Mouse (Mus musculus): ENCODE measurements around the gene Zfp131. TPM values are rescaled to one million over a fixed set of nuclear protein-coding genes. Genes with fewer than 3 reads are reported as not detected.
"Not testable (repeated sequence)": the region's sequence is repeated elsewhere in the genome, so short reads cannot be mapped to it uniquely, and the experiment has no call there.

Gene Zfp131
- 27.5 and 31.0 TPM in 2 replicates for total RNA-seq (2012; rRNA removed)

DNA sequence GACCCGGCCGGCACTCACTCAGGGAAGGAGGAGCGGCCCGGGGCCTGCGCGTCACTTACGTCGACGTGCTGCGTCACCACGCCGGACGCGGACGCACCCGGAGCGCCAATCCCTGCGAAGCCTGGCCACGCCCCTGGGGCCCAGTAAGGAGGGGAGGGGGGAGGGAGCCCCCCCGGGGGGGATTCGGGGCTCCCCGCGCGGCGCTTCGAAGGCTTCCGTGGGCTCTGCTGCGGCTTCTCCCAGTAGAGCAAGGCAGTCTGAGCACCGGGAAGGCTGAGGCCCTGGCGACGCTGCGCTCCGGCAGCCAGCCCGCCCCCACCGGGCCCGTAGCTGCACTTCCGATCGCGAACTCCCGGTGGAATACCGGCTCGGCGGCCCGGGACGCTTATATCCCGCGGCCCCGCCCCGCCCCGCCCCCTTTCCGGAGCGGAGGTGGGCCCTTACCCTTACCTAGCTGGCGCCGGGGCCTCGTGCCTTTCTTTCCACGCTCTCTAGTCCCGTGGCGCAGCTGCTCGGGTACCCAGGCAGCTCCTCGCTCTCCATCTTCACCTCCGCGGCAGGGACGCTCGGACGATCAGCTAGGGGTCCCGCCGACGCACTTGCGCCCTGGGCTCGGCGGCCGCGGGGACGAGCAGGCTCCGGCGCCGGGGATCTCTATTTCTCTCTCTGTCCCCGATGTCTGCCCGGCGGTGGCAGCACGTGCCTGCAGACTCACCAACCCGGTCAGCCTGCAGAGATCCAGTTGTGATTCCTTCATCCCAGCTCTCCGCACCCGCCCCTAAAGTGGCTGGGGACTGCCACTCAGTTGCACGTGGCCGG lies at the start of gene Zfp131:
Gene Zfp131, minus strand, starts transcription at position 129 of the 819 bp plus-strand sequence.
- no peak for TF ChIP-seq MAFK (IDR thresholded peaks at IDR 0.05; ENCODE audit: insufficient read depth, low read depth, low read length)
- TF ChIP-seq HCFC1 (IDR thresholded peaks at IDR 0.05; ENCODE audit: borderline replicate concordance, insufficient read depth, low read length) = peak; percentile 46; the same call in 1 of the 2 replicates
- TF ChIP-seq ZNF384 (IDR thresholded peaks at IDR 0.05; ENCODE audit: low read depth, low read length) = no peak
- no peak for TF ChIP-seq ZC3H11A (IDR thresholded peaks at IDR 0.05; ENCODE audit: borderline replicate concordance, low read depth, low read length)
- no peak for TF ChIP-seq CHD2 (IDR thresholded peaks at IDR 0.05; ENCODE audit: low read depth, low read length)
- Histone ChIP-seq H3K9ac (ENCODE audit: insufficient read depth, low read depth, low read length, poor library complexity, severe bottlenecking) (peak within 1 kb of the TSS; percentile 99), H3K36me3 (ENCODE audit: control insufficient read depth, insufficient read depth, low read length, poor library complexity, severe bottlenecking) (peaks cover 11% of the 10 kb centered on the region), H3K4me3 (ENCODE audit: insufficient read depth in 1 of 2, low read depth in 1 of 2, low read length in 2 of 2, poor library complexity in 1 of 2, severe bottlenecking in 1 of 2) (peak within 1 kb of the TSS; percentile 98 to 99), H3K9me3 (ENCODE audit: control insufficient read depth, insufficient read depth, low read depth, low read length) (no peaks in the 10 kb centered on the region), H3K27ac (ENCODE audit: insufficient read depth, low read depth, low read length, poor library complexity, severe bottlenecking) (peak within 1 kb of the TSS; percentile 94), H3K4me1 (ENCODE audit: control insufficient read depth in 2 of 2, insufficient read depth in 2 of 2, low read length in 2 of 2, poor library complexity in 1 of 2) (peaks cover 0 to 2% of the 10 kb centered on the region in 2 experiments; a peak in 1 of 4 replicates)
- peak; percentile 81 for DNase-seq (ENCODE audit: low read depth, low spot score)
- in situ Hi-C loops (cut with MboI; ENCODE audit: low sequenced_read_pairs in 2 of 2, unreplicated experiment in 2 of 2) = no loop called here

DNA sequence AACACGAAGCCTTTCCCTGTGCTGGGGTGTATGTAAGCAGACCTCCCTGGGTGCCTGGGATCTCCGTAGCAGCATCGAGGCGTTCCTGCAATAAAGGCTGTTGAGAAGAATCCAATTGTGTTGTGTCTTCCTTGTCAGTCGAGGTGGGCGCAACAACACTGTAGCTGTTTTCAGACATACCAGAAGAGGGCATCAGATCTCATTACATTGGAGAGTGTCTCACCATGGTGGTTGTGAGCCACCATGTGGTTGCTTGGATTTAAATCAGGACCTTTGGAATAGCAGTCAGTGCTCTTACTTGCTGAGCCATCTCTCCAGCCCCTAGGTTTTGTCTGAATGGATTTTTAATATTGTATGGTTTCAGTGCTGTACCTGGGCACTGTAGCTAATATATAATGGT lies 49.3 kb upstream of the Zfp131 start:
- H3K9ac ChIP-seq (ENCODE audit: insufficient read depth, low read depth, low read length, poor library complexity, severe bottlenecking); H3K4me3 ChIP-seq (ENCODE audit: insufficient read depth in 1 of 2, low read depth in 1 of 2, low read length in 2 of 2, poor library complexity in 1 of 2, severe bottlenecking in 1 of 2); H3K36me3 ChIP-seq (ENCODE audit: control insufficient read depth, insufficient read depth, low read length, poor library complexity, severe bottlenecking); DNase-seq (ENCODE audit: low read depth, low spot score); H3K4me1 ChIP-seq (ENCODE audit: control insufficient read depth in 2 of 2, insufficient read depth in 2 of 2, low read length in 2 of 2, poor library complexity in 1 of 2); H3K27ac ChIP-seq (ENCODE audit: insufficient read depth, low read depth, low read length, poor library complexity, severe bottlenecking); H3K9me3 ChIP-seq (ENCODE audit: control insufficient read depth, insufficient read depth, low read depth, low read length): not testable (repeated sequence)
- in situ Hi-C loops (cut with MboI; ENCODE audit: low sequenced_read_pairs in 2 of 2, unreplicated experiment in 2 of 2) = loop anchor here in 1 of 2 experiments (10.0 kb wide), 1 partner anchor 385 kb away; no protein-coding TSS in a partner anchor

DNA sequence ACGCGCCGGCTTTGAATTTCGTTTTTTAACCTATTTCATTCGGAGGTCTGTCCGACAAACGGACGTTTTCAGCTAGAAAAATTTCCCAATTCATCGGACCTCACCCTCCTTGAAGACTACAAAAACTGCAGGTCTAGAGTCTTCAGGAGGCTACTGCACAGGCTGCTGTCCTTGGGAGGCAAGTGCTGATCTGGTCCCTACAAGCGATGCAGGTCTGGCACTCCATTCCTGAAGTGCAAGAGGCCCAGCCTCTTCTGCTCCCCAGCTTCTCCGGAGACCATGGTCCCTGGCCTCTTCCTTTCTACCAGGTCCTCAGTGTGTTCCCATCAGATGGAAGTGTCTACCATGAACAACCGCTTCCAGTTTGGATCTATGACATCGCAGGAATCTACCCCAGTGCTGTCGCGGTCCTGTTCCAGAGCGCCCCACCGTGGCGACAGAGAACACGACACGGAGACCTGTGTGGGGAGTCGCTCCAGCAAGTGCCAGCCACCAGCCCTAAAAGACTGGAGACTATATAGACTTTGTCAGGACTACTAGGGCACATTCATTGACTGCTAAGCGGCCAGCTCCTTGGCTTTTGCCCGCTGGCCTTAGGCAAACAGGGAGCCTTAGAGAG lies 47.1 kb upstream of the Zfp131 start:
- DNase-seq (ENCODE audit: low read depth, low spot score) = peak; percentile 26
- H3K9me3 ChIP-seq (ENCODE audit: control insufficient read depth, insufficient read depth, low read depth, low read length); H3K27ac ChIP-seq (ENCODE audit: insufficient read depth, low read depth, low read length, poor library complexity, severe bottlenecking); H3K4me1 ChIP-seq (ENCODE audit: control insufficient read depth in 2 of 2, insufficient read depth in 2 of 2, low read length in 2 of 2, poor library complexity in 1 of 2); H3K9ac ChIP-seq (ENCODE audit: insufficient read depth, low read depth, low read length, poor library complexity, severe bottlenecking); H3K36me3 ChIP-seq (ENCODE audit: control insufficient read depth, insufficient read depth, low read length, poor library complexity, severe bottlenecking); H3K4me3 ChIP-seq (ENCODE audit: insufficient read depth in 1 of 2, low read depth in 1 of 2, low read length in 2 of 2, poor library complexity in 1 of 2, severe bottlenecking in 1 of 2): not testable (repeated sequence)
- in situ Hi-C loops (cut with MboI; ENCODE audit: low sequenced_read_pairs in 2 of 2, unreplicated experiment in 2 of 2) = loop anchor here in 1 of 2 experiments (10.0 kb wide), 1 partner anchor 387 kb away; no protein-coding TSS in a partner anchor

DNA sequence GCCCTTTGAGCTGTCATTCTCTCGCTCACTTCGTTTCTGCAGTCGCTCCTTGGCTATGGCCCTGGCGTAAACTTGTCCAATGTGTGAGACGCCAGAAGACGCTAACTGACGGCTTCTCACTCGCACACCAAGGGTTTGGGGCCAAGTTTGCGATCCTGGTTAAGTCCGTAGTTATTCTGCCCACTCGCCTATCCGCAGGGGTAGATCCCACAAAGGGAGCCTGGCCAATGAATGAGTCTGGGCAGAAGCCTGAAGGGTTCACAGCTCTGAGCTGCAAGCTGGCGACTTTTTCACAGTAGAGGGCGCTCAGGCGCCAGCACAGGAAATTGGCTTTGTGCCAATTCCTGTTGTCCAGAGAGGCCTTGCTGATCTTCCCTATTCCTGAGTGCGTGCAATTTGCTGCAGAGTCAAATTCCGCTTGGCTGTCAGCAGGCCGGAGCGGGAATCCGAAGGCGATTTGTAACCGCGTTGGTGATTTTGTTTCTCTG lies 45.7 kb upstream of the Zfp131 start:
- not testable (repeated sequence) for H3K9ac ChIP-seq (ENCODE audit: insufficient read depth, low read depth, low read length, poor library complexity, severe bottlenecking); H3K4me1 ChIP-seq (ENCODE audit: control insufficient read depth in 2 of 2, insufficient read depth in 2 of 2, low read length in 2 of 2, poor library complexity in 1 of 2); H3K36me3 ChIP-seq (ENCODE audit: control insufficient read depth, insufficient read depth, low read length, poor library complexity, severe bottlenecking); H3K4me3 ChIP-seq (ENCODE audit: insufficient read depth in 1 of 2, low read depth in 1 of 2, low read length in 2 of 2, poor library complexity in 1 of 2, severe bottlenecking in 1 of 2); H3K9me3 ChIP-seq (ENCODE audit: control insufficient read depth, insufficient read depth, low read depth, low read length); DNase-seq (ENCODE audit: low read depth, low spot score); H3K27ac ChIP-seq (ENCODE audit: insufficient read depth, low read depth, low read length, poor library complexity, severe bottlenecking)
- in situ Hi-C loops (cut with MboI; ENCODE audit: low sequenced_read_pairs in 2 of 2, unreplicated experiment in 2 of 2) = loop anchor here in 1 of 2 experiments (10.0 kb wide), 1 partner anchor 388 kb away; no protein-coding TSS in a partner anchor

DNA sequence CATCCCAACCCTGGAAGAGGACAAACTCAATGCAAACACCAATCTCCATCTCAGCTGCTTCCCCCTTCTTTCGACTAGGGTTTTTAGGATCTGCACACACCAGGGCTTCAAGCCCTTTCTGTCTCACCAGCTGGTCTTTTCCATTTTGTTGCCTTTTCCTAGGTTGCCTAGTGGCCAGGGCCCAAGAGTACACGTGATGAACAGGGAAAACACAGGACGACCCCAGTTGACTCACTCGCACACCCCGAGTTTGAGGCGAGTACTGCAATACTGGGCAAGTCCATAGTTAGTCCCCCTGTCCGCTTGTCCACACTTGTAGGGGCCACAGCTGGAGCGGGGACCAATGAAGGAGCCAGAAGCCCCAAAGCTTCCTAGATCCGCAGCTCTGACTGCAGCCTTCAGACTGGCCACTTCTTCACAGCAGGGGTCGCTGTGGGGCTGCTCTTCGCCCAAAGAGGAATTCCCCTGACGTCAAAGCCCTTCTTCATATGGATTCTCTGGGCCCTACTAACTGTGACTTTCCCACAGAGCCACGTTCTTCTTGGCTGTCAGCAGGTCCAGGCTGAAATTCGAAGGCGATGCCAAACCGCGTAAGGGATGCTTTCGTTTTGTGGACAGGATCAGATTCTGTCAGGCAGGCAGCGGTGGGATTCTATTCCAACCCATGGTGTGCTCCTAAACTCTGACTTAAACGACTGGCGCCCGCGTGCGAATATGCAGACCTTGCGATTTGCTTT lies 44.8 kb upstream of the Zfp131 start, which contains the start of gene D13Ertd608e:
Gene D13Ertd608e, plus strand, starts transcription at position 687 of the 737 bp plus-strand sequence.
- in situ Hi-C loops (cut with MboI; ENCODE audit: low sequenced_read_pairs in 2 of 2, unreplicated experiment in 2 of 2) = loop anchor here in 1 of 2 experiments (10.0 kb wide), 1 partner anchor 389 kb away; no protein-coding TSS in a partner anchor
- DNase-seq (ENCODE audit: low read depth, low spot score) = peak; percentile 4

DNA sequence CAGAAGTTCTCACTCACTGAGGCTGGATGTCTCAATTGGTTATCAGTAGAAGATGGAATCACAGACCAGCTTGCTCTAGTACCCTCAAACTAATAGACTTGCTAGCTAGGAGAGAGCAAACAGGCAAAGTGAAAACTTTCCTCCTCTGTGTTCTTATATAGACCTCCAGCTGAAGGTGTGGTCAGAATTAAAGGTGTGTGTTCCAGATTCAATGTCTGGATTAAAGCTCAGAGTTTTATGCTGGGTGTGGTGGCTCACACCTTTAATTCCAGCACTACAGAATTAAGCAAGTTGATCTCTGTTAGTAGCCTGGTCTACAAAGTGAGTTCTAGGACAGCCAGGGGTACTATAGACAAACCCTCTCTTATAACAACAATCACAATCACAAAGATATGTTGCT lies 39.4 kb upstream of the Zfp131 start, which contains the start of gene AF067063:
Gene AF067063, minus strand, starts transcription at position 101 of the 400 bp plus-strand sequence.
- H3K9ac ChIP-seq (ENCODE audit: insufficient read depth, low read depth, low read length, poor library complexity, severe bottlenecking); H3K27ac ChIP-seq (ENCODE audit: insufficient read depth, low read depth, low read length, poor library complexity, severe bottlenecking); DNase-seq (ENCODE audit: low read depth, low spot score); H3K4me1 ChIP-seq (ENCODE audit: control insufficient read depth in 2 of 2, insufficient read depth in 2 of 2, low read length in 2 of 2, poor library complexity in 1 of 2); H3K9me3 ChIP-seq (ENCODE audit: control insufficient read depth, insufficient read depth, low read depth, low read length); H3K4me3 ChIP-seq (ENCODE audit: insufficient read depth in 1 of 2, low read depth in 1 of 2, low read length in 2 of 2, poor library complexity in 1 of 2, severe bottlenecking in 1 of 2); H3K36me3 ChIP-seq (ENCODE audit: control insufficient read depth, insufficient read depth, low read length, poor library complexity, severe bottlenecking): not testable (repeated sequence)
- in situ Hi-C loops (cut with MboI; ENCODE audit: low sequenced_read_pairs in 2 of 2, unreplicated experiment in 2 of 2) = loop anchor here in 1 of 2 experiments (10.0 kb wide), 1 partner anchor 395 kb away; no protein-coding TSS in a partner anchor

More for the DNA sequence above, 44.8 kb upstream of the Zfp131 start, which contains the start of gene D13Ertd608e:
- not testable (repeated sequence) for H3K4me3 ChIP-seq (ENCODE audit: insufficient read depth in 1 of 2, low read depth in 1 of 2, low read length in 2 of 2, poor library complexity in 1 of 2, severe bottlenecking in 1 of 2); H3K4me1 ChIP-seq (ENCODE audit: control insufficient read depth in 2 of 2, insufficient read depth in 2 of 2, low read length in 2 of 2, poor library complexity in 1 of 2); H3K9me3 ChIP-seq (ENCODE audit: control insufficient read depth, insufficient read depth, low read depth, low read length); H3K27ac ChIP-seq (ENCODE audit: insufficient read depth, low read depth, low read length, poor library complexity, severe bottlenecking); H3K36me3 ChIP-seq (ENCODE audit: control insufficient read depth, insufficient read depth, low read length, poor library complexity, severe bottlenecking); H3K9ac ChIP-seq (ENCODE audit: insufficient read depth, low read depth, low read length, poor library complexity, severe bottlenecking)
